ENCODE assay signal across 8 mouse cellular contexts in genomic region chr10:80798150-80799006, GRCm38 (mm10). TPM values are rescaled to one million over a fixed set of nuclear protein-coding genes. Genes with fewer than 3 reads are reported as not detected.
A peak's percentile ranks its signal among the peaks of the same experiment; 100 is the strongest.
DNase-seq lines count a peak whose midpoint lies in the region; ATAC-seq and TF ChIP-seq lines count a peak whose summit lies in the region.

Sf3a2 (plus strand) TSS chr10:80798198.
Plekhj1 (minus strand) TSS chr10:80798626.

- under 1% methylated on average over 104 of the region's 104 CpGs for WGBS in cerebellum, adult 2 months
- WGBS in forebrain, postnatal 0 days = 2% methylated on average over 100 of the region's 104 CpGs
- WGBS in lung, embryonic 15.5 days = under 1% methylated on average over 104 of the region's 104 CpGs

- peak; percentile 94 to 98 for TF ChIP-seq POLR2A in MEL (IDR thresholded peaks at IDR 0.05; ENCODE audit: control insufficient read depth in 1 of 2, insufficient read depth in 1 of 2, low read depth in 1 of 2, low read length in 2 of 2, poor library complexity in 1 of 2)
- TF ChIP-seq POLR2A in cerebellum, adult 2 months (IDR thresholded peaks at IDR 0.05; ENCODE audit: borderline replicate concordance, insufficient read depth, low read length) = peak; percentile 94; the same call in 1 of the 2 replicates

- peak within 1 kb of the TSS; percentile 88 for H3K4me2 ChIP-seq in forebrain, postnatal 0 days (ENCODE audit: low read depth)
- peak within 1 kb of the TSS; percentile 79 for H3K4me2 ChIP-seq in lung, embryonic 15.5 days

- peak within 1 kb of the TSS; percentile 93 for H3K27ac ChIP-seq in MEL (ENCODE audit: control insufficient read depth, low read depth, low read length)
- H3K27ac ChIP-seq in cerebellum, adult 2 months (ENCODE audit: insufficient read depth, low read length) = peak within 1 kb of the TSS; percentile 78
- peak within 1 kb of the TSS; percentile 98 for H3K27ac ChIP-seq in forebrain, postnatal 0 days (ENCODE audit: low read depth, low read length)
- peak within 1 kb of the TSS; percentile 98 for H3K27ac ChIP-seq in lung, embryonic 15.5 days

- no peak for TF ChIP-seq RAD21 in MEL (IDR thresholded peaks at IDR 0.05; ENCODE audit: low read depth, low read length)

- H3K4me3 ChIP-seq in MEL (ENCODE audit: control insufficient read depth in 1 of 2, insufficient read depth in 1 of 2, low read depth in 2 of 2, low read length in 2 of 2) = peak within 1 kb of the TSS; percentile 86 to 90
- H3K4me3 ChIP-seq in cerebellum, adult 2 months (replicated peaks; ENCODE audit: insufficient read depth, low read depth, low read length) = peak within 1 kb of the TSS; percentile 73
- H3K4me3 ChIP-seq in forebrain, postnatal 0 days (ENCODE audit: low read depth, low read length) = peak within 1 kb of the TSS; percentile 88
- H3K4me3 ChIP-seq in lung, embryonic 15.5 days = peak within 1 kb of the TSS; percentile 91

- no peaks in the 10 kb centered on the region for H3K27me3 ChIP-seq in MEL (ENCODE audit: control insufficient read depth in 1 of 2, insufficient read depth in 2 of 2, low read length in 2 of 2)
- no peaks in the 10 kb centered on the region for H3K27me3 ChIP-seq in cerebellum, adult 2 months (ENCODE audit: control insufficient read depth, insufficient read depth, low read length)
- no peaks in the 10 kb centered on the region for H3K27me3 ChIP-seq in forebrain, postnatal 0 days (ENCODE audit: insufficient read depth, low read length)
- no peaks in the 10 kb centered on the region for H3K27me3 ChIP-seq in lung, embryonic 15.5 days

- peak; percentile 99 for DNase-seq in MEL (ENCODE audit: low read depth, low spot score)
- DNase-seq in cerebellum, adult 2 months = peak; percentile 97 to 99
- DNase-seq in forebrain, postnatal 0 days = peak; percentile 99
- DNase-seq in heart, postnatal 4 days = peak; percentile 96
- DNase-seq in layer of hippocampus, adult 8-10 months (ENCODE audit: low spot score in 2 of 2) = peak; percentile 94 to 96
- DNase-seq in ovary, adult 18-20 months (ENCODE audit: low spot score) = peak; percentile 95
- DNase-seq in thymus, postnatal 0 days (ENCODE audit: low spot score) = peak; percentile 98

- H3K9ac ChIP-seq in MEL (ENCODE audit: control insufficient read depth, low read depth, low read length, poor library complexity, severe bottlenecking) = peak within 1 kb of the TSS; percentile 95
- H3K9ac ChIP-seq in forebrain, postnatal 0 days = peak within 1 kb of the TSS; percentile 96
- H3K9ac ChIP-seq in lung, embryonic 15.5 days = peak within 1 kb of the TSS; percentile 98

- H3K4me1 ChIP-seq in MEL (ENCODE audit: control insufficient read depth in 1 of 2, insufficient read depth in 2 of 2, low read length in 2 of 2) = peaks cover 0 to 14% of the 10 kb centered on the region in 2 experiments; a peak in 2 of 4 replicates
- peaks cover 21% of the 10 kb centered on the region for H3K4me1 ChIP-seq in cerebellum, adult 2 months (ENCODE audit: control insufficient read depth, insufficient read depth, low read length)
- peaks cover 14% of the 10 kb centered on the region for H3K4me1 ChIP-seq in forebrain, postnatal 0 days (ENCODE audit: insufficient read depth)
- H3K4me1 ChIP-seq in lung, embryonic 15.5 days = peaks cover 26% of the 10 kb centered on the region

- no peaks in the 10 kb centered on the region for H3K9me3 ChIP-seq in MEL (replicated peaks; ENCODE audit: insufficient read depth, low read length)
- H3K9me3 ChIP-seq in forebrain, postnatal 0 days (ENCODE audit: low read length) = no peaks in the 10 kb centered on the region
- no peaks in the 10 kb centered on the region for H3K9me3 ChIP-seq in lung, embryonic 15.5 days

- H3K79me2 ChIP-seq in MEL (ENCODE audit: control insufficient read depth, insufficient read depth, low read length, poor library complexity) = peaks cover 51% of the 10 kb centered on the region

- TF ChIP-seq EP300 in MEL (IDR thresholded peaks at IDR 0.05; ENCODE audit: low read depth in 1 of 2, low read length in 2 of 2) = peak in 1 of 2 experiments; percentile 30; a peak in 1 of 4 replicates

- ATAC-seq in forebrain, postnatal 0 days = peak; percentile 96
- ATAC-seq in lung, embryonic 15.5 days (ENCODE audit: borderline replicate concordance, extremely low read depth, low FRiP score, low TSS enrichment) = peak; percentile 92

- no peak for TF ChIP-seq CTCF in MEL (IDR thresholded peaks at IDR 0.05 in 2 of 3, conservative IDR thresholded peaks at IDR 0.05 in 1 of 3; ENCODE audit: control insufficient read depth in 1 of 3, insufficient read depth in 1 of 3, low read depth in 2 of 3, low read length in 3 of 3, poor library complexity in 1 of 3, severe bottlenecking in 1 of 3)
- TF ChIP-seq CTCF in cerebellum, adult 2 months (IDR thresholded peaks at IDR 0.05; ENCODE audit: borderline replicate concordance, insufficient read depth, low read depth, low read length) = no peak
- no peak; the same call in none of the 2 replicates for TF ChIP-seq CTCF in forebrain, postnatal 0 days (IDR thresholded peaks at IDR 0.05; ENCODE audit: low read depth)

- H3K36me3 ChIP-seq in MEL (ENCODE audit: control insufficient read depth in 1 of 2, insufficient read depth in 2 of 2, low read length in 2 of 2) = peaks cover 2 to 13% of the 10 kb centered on the region in 2 experiments; a peak in 2 of 4 replicates
- H3K36me3 ChIP-seq in forebrain, postnatal 0 days (ENCODE audit: insufficient read depth) = peaks cover 54% of the 10 kb centered on the region
- peaks cover 56% of the 10 kb centered on the region for H3K36me3 ChIP-seq in lung, embryonic 15.5 days

TF ChIP-seq in MEL, 35 proteins besides CTCF, POLR2A, EP300 and RAD21:
- peak; percentile 88 for TF ChIP-seq SIN3A (IDR thresholded peaks at IDR 0.05; ENCODE audit: low read length)
- TF ChIP-seq ELF1 (IDR thresholded peaks at IDR 0.05; ENCODE audit: low read depth, low read length) = peak; percentile 90
- no peak for TF ChIP-seq JUND (IDR thresholded peaks at IDR 0.05; ENCODE audit: low read depth, low read length)
- peak; percentile 89 for TF ChIP-seq HCFC1 (IDR thresholded peaks at IDR 0.05; ENCODE audit: low read depth, low read length)
- peak; percentile 85 for TF ChIP-seq NELFE (IDR thresholded peaks at IDR 0.05; ENCODE audit: low read depth, low read length)
- no peak for TF ChIP-seq MAFK (IDR thresholded peaks at IDR 0.05; ENCODE audit: borderline replicate concordance, low read depth, low read length)
- no peak for TF ChIP-seq MEF2A (IDR thresholded peaks at IDR 0.05; ENCODE audit: extremely low read depth, insufficient replicate concordance, low read depth, low read length, poor library complexity, severe bottlenecking)
- peak; percentile 57; the same call in 1 of the 2 replicates for TF ChIP-seq TBP (IDR thresholded peaks at IDR 0.05; ENCODE audit: low read depth, low read length)
- 0 out of 2 replicates have a peak, but pooled peaks have one; percentile 47 for TF ChIP-seq UBTF (IDR thresholded peaks at IDR 0.05; ENCODE audit: borderline replicate concordance, insufficient read depth, low read depth, low read length)
- TF ChIP-seq MXI1 (IDR thresholded peaks at IDR 0.05; ENCODE audit: low read depth, low read length) = peak; percentile 89
- TF ChIP-seq MYC (IDR thresholded peaks at IDR 0.05; ENCODE audit: low read depth, low read length) = peak; percentile 87; the same call in 1 of the 2 replicates
- TF ChIP-seq NRF1 (IDR thresholded peaks at IDR 0.05; ENCODE audit: insufficient read depth, low read depth, low read length, poor library complexity, severe bottlenecking) = peak; percentile 87
- peak; percentile 88 for TF ChIP-seq KAT2A (conservative IDR thresholded peaks at IDR 0.05; ENCODE audit: low read depth, low read length)
- TF ChIP-seq MAX (IDR thresholded peaks at IDR 0.05; ENCODE audit: low read length) = peak; percentile 74
- TF ChIP-seq E2F4 (IDR thresholded peaks at IDR 0.05; ENCODE audit: borderline replicate concordance, low read depth, low read length) = no peak
- peak; percentile 47; the same call in 1 of the 2 replicates for TF ChIP-seq ETS1 (IDR thresholded peaks at IDR 0.05; ENCODE audit: low read depth, low read length)
- TF ChIP-seq MYB (IDR thresholded peaks at IDR 0.05; ENCODE audit: low read depth, low read length) = no peak
- peak; percentile 89 for TF ChIP-seq ZMIZ1 (IDR thresholded peaks at IDR 0.05; ENCODE audit: low read depth, low read length)
- TF ChIP-seq POLR2AphosphoS2 (IDR thresholded peaks at IDR 0.05; ENCODE audit: low read length) = peak; percentile 88
- TF ChIP-seq CHD2 (IDR thresholded peaks at IDR 0.05; ENCODE audit: low read length) = peak; percentile 80
- no peak for TF ChIP-seq ZC3H11A (IDR thresholded peaks at IDR 0.05; ENCODE audit: low read depth, low read length)
- peak; percentile 49; the same call in 1 of the 2 replicates for TF ChIP-seq TCF12 (IDR thresholded peaks at IDR 0.05; ENCODE audit: low read depth, low read length)

RNA-seq across cellular contexts. Expression of gene Sf3a2, which starts in this region (rescaled TPM):
- 50.4 and 52.0 TPM in 2 replicates for total RNA-seq in MEL (2012; rRNA removed)
- 100 to 1,000 TPM in 1 of 2 experiments, not detected in 1; 210 TPM for polyA plus RNA-seq in MEL (2012; ENCODE audit: insufficient read depth in 1 of 2, insufficient read length in 2 of 2, low read depth in 1 of 2, low replicate concordance in 2 of 2, missing spikeins in 1 of 2)
- 52.0 and 66.4 TPM in 2 replicates for polyA plus RNA-seq in cerebellum, adult 2 months (2012; rRNA removed)
- 20.4 and 20.6 TPM in 2 replicates for total RNA-seq in forebrain, postnatal 0 days (2014; rRNA removed)
- 66.4 and 73.7 TPM in 2 replicates for polyA plus RNA-seq in forebrain, postnatal 0 days (2015; fragmentation: Nextera tagmentation; extraction: Ambion mirVana)
- 10 to 100 TPM; 46.0 to 51.7 TPM for total RNA-seq in heart, postnatal 4 days (2021)
- total RNA-seq in layer of hippocampus, adult 8-10 months (2022) = 10 to 100 TPM; 43.3 to 60.0 (median 50.2) TPM
- 60.1 and 64.7 TPM in 2 replicates for polyA plus RNA-seq in lung, embryonic 15.5 days (2015; fragmentation: Nextera tagmentation; extraction: Ambion mirVana)
- 62.7 and 80.3 TPM in 2 replicates for polyA plus RNA-seq in thymus, postnatal 0 days (2015; fragmentation: Nextera tagmentation; extraction: Ambion mirVana)

RNA-seq across cellular contexts. Expression of gene Plekhj1, which starts in this region (rescaled TPM):
- 79.8 and 86.9 TPM in 2 replicates for total RNA-seq in MEL (2012; rRNA removed)
- 100 to 1,000 TPM in 1 of 2 experiments, not detected in 1; 217 TPM for polyA plus RNA-seq in MEL (2012; ENCODE audit: insufficient read depth in 1 of 2, insufficient read length in 2 of 2, low read depth in 1 of 2, low replicate concordance in 2 of 2, missing spikeins in 1 of 2)
- polyA plus RNA-seq in cerebellum, adult 2 months (2012; rRNA removed) = 106 and 122 TPM in 2 replicates
- total RNA-seq in forebrain, postnatal 0 days (2014; rRNA removed) = 81.1 and 89.0 TPM in 2 replicates
- polyA plus RNA-seq in forebrain, postnatal 0 days (2015; fragmentation: Nextera tagmentation; extraction: Ambion mirVana) = 96.8 and 107 TPM in 2 replicates
- total RNA-seq in heart, postnatal 4 days (2021) = 10 to 100 TPM; 36.2 to 37.1 TPM
- 10 to 100 TPM; 61.4 to 75.8 (median 70.7) TPM for total RNA-seq in layer of hippocampus, adult 8-10 months (2022)
- polyA plus RNA-seq in lung, embryonic 15.5 days (2015; fragmentation: Nextera tagmentation; extraction: Ambion mirVana) = 116 and 118 TPM in 2 replicates
- polyA plus RNA-seq in thymus, postnatal 0 days (2015; fragmentation: Nextera tagmentation; extraction: Ambion mirVana) = 137 and 140 TPM in 2 replicates

Comparison
In these comparisons a context has a peak if more than half of its experiments do, and no peak if none do; other contexts are left out.
1. Peak in every context shown above with its lines: DNase-seq, ATAC-seq, H3K4me3 ChIP-seq and H3K27ac ChIP-seq.